Mouse (Mus musculus): ENCODE results near the gene Hist1h4f. TPM values are rescaled to one million over a fixed set of nuclear protein-coding genes. Genes with fewer than 3 reads are reported as not detected.
"Not testable (repeated sequence)": the region's sequence is repeated elsewhere in the genome, so short reads cannot be mapped to it uniquely, and the experiment has no call there.

The Hist1h4f gene
- polyA plus RNA-seq, 1 experiment from 2014 or later: not detected

DNA sequence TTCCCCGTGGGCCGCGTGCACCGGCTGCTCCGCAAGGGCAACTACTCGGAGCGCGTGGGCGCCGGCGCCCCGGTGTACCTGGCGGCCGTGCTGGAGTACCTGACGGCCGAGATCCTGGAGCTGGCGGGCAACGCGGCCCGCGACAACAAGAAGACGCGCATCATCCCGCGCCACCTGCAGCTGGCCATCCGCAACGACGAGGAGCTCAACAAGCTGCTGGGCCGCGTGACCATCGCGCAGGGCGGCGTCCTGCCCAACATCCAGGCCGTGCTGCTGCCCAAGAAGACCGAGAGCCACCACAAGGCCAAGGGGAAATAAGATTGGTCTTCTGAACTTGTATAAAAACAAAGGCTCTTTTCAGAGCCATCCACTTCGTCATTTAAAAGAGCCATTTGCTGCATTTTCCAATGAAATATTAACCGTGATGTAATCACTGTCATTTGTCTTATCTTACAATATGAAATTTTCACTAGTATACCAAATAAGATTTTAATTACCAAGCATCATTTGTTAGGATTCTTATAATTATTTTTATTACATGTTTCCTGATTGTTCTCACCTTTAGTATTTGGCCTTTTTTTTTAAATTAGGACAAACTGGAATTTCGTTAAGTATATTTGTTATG is 23.2 kb upstream of the Hist1h4f start:
- not testable (repeated sequence) for H3K27me3 ChIP-seq; H3K36me3 ChIP-seq; H3K9ac ChIP-seq; ATAC-seq (ENCODE audit: low FRiP score, low read depth); H3K9me3 ChIP-seq
- WGBS: under 1% methylated on average over 7 of the region's 39 CpGs
- H3K27ac ChIP-seq (replicated peaks): peak overlapping the region; percentile 87
- peak overlapping the region; percentile 58 for H3K4me2 ChIP-seq
- peak overlapping the region; percentile 43 for H3K4me3 ChIP-seq
- peaks cover 39% of the 10 kb centered on the region for H3K4me1 ChIP-seq (replicated peaks)

DNA sequence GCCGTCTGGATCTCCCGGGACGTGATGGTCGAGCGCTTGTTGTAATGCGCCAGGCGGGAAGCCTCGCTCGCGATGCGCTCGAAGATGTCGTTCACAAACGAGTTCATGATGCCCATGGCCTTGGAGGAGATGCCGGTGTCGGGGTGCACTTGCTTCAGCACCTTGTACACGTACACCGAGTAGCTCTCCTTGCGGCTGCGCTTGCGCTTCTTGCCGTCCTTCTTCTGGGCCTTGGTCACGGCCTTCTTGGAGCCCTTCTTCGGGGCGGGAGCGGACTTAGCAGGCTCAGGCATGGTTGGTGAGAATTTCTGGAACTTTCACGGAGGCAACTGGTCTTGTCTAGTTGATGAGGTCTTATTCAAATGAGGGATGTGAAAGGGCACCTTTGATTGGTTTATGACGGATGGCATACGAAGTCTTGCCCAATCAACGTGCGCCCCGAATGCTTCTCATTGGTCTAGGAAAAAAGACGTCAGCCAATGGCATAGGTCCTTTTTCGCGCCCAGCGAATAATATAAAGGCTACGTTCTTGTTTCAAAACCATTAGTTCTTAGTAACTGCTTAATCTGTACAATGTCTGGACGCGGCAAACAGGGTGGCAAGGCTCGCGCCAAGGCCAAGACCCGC is 22.6 kb upstream of the Hist1h4f start, which contains the start of the genes Hist1h2bf and Hist1h2ad:
Gene Hist1h2bf, minus strand, starts transcription at position 299 of the 627 bp plus-strand sequence.
Gene Hist1h2ad, plus strand, starts transcription at position 484 of the 627 bp plus-strand sequence.
- Histone ChIP-seq H3K4me3 (peak within 1 kb of the TSS; percentile 43), H3K4me1 (replicated peaks) (peaks cover 41% of the 10 kb centered on the region), H3K9ac (peak within 1 kb of the TSS; percentile 29; the same call in 1 of the 2 replicates), H3K4me2 (peak within 1 kb of the TSS; percentile 58), H3K27ac (replicated peaks) (peak within 1 kb of the TSS; percentile 87)
- peak; percentile 93 for ATAC-seq (ENCODE audit: low FRiP score, low read depth)
- not testable (repeated sequence) for H3K27me3 ChIP-seq, H3K36me3 ChIP-seq, H3K9me3 ChIP-seq
- under 1% methylated on average over 42 of the region's 42 CpGs for WGBS

DNA sequence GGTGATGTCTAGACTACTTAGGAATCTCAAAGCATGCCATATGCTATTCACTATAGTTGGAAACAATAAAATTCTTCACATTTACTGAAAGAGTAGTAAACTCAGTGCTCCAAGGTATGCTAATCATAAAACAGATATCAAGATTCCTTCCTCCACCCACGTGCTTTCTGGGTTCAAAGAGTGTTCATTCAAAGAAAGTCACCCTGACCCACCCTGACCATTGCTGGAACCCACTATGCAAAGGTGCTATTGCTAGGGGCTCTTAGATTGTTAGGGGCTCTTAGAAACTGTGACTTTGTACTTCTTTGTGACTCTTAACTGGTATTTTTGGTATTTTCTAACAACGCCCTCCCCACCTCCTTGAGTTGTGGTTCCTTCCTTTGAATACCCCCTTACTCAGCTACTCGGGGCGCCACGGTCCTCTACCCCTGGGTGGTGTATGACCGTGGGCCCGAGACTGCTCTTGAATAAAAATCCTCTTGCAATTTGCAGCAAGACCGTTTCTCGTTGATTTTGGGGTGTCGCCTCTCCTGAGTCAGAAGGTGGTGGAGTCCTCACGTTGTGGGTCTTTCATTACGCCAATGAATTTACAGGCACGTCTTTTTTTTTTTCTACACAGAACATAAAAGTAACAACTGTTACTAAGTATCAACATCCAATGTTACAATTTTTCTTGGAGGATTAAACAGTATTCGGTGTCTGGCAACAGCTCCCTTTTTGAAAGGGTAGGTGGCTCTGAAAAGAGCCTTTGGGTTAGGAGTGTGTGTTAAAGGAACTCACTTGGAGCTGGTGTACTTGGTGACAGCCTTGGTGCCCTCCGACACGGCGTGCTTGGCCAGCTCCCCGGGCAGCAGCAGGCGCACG is 21.8 kb upstream of the Hist1h4f start:
- not testable (repeated sequence) for H3K27me3 ChIP-seq; ATAC-seq (ENCODE audit: low FRiP score, low read depth); H3K9me3 ChIP-seq; H3K36me3 ChIP-seq
- Histone ChIP-seq H3K4me3 (peak overlapping the region; percentile 38), H3K4me2 (peak overlapping the region; percentile 58), H3K27ac (replicated peaks) (peak overlapping the region; percentile 87), H3K4me1 (replicated peaks) (peaks cover 41% of the 10 kb centered on the region), H3K9ac (peak overlapping the region; percentile 29; the same call in 1 of the 2 replicates)
- 8% methylated on average over 20 of the region's 20 CpGs for WGBS

DNA sequence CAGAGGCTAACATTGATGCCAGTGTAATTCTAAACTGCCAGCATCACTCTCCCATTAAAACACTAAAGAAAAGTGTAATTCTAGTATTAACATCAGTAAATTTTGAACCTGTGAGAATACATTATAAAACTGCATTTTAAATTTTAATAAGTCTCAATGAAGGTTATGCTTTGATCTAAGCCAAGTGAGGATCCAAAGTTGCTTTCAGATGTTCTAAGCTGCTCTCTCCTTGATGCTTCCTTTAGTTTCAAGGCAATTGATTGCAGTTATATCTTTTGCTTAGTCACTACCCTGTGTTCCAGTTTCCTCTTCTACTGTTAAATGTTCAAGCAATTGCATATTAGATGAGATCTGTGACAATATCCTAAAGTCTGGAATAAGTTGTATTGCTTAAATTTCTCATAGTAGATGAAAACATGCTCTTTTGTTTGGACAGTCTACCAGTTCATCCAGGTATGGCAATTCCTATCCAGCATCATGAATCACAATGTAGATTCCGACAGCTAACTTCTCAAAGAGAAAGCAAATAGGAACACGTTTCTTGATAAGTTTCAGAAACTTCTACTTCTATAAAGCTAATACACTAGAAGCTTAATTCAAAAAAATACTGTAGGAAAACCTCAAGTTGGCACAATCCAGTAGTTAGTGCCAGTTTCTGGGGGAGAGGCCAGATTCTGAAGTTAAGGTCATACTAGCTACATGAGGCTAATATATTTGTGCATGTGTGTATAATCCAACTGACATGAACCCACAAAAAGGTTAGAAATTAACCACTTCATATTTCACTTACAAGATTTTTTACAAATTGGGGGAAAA is 21.0 kb upstream of the Hist1h4f start:
- Histone ChIP-seq H3K27ac (replicated peaks) (peak overlapping the region; percentile 96), H3K9ac (peak overlapping the region; percentile 50), H3K4me1 (replicated peaks) (peaks cover 41% of the 10 kb centered on the region), H3K4me2 (peak overlapping the region; percentile 58), H3K27me3 (no peaks in the 10 kb centered on the region), H3K9me3 (no peaks in the 10 kb centered on the region), H3K36me3 (no peaks in the 10 kb centered on the region), H3K4me3 (peak overlapping the region; percentile 44)
- no peak for ATAC-seq (ENCODE audit: low FRiP score, low read depth)
- WGBS: 43% methylated on average over 2 of the region's 2 CpGs

DNA sequence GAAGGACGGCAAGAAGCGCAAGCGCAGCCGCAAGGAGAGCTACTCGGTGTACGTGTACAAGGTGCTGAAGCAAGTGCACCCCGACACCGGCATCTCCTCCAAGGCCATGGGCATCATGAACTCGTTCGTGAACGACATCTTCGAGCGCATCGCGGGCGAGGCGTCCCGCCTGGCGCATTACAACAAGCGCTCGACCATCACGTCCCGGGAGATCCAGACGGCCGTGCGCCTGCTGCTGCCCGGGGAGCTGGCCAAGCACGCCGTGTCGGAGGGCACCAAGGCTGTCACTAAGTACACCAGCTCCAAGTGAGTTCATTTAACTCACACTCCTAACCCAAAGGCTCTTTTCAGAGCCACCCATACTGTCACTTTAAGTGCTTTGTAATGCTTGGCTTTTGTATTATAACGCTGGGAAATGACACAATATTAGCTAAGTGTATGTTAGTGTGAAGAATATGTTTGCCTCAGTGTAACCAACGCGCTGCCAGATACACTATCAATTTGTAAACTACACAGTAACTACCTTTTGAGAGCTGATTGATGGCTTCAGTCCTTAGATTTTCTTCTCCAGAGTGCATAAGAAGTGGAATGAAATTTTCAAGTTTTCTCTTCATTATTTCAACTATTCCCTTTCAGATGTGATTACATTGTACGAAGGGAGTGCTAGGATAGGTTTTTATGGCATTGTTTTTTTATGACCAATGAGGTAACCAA is 20.2 kb upstream of the Hist1h4f start:
- Histone ChIP-seq H3K4me1 (replicated peaks) (peaks cover 38% of the 10 kb centered on the region), H3K9ac (peak overlapping the region; percentile 50), H3K27ac (replicated peaks) (peak overlapping the region; percentile 96), H3K4me2 (peak overlapping the region; percentile 58), H3K4me3 (peak overlapping the region; percentile 44)
- not testable (repeated sequence) for H3K9me3 ChIP-seq; H3K36me3 ChIP-seq; ATAC-seq (ENCODE audit: low FRiP score, low read depth); H3K27me3 ChIP-seq
- WGBS: under 1% methylated on average over 18 of the region's 34 CpGs

DNA sequence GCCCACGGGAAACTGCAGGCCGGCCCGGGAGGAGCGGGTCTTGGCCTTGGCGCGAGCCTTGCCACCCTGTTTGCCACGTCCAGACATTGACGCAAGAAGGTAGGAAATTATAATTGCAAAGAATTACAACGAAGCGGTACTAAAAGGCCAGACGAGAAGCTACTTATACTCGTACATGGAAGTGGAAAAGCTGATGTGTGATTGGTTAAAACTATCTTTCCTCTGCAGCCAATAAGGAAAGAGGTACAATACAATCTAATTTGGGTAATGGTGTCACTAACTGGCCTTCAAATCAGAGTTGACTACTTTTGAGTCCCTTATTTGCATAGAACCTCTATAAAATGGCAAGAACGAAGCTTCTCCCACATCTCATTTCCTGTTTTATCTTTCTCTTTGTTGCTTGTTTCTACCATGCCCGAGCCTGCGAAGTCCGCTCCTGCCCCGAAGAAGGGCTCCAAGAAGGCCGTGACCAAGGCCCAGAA is 19.6 kb upstream of the Hist1h4f start, which contains the start of the genes Hist1h2ae and Hist1h2bg:
Gene Hist1h2ae, minus strand, starts transcription at position 199 of the 482 bp plus-strand sequence.
Gene Hist1h2bg, plus strand, starts transcription at position 375 of the 482 bp plus-strand sequence.
- peak; percentile 96 for ATAC-seq (ENCODE audit: low FRiP score, low read depth)
- H3K9ac ChIP-seq: peak within 1 kb of the TSS; percentile 50
- H3K27me3 ChIP-seq: no peaks in the 10 kb centered on the region
- H3K36me3 ChIP-seq: no peaks in the 10 kb centered on the region
- H3K9me3 ChIP-seq: no peaks in the 10 kb centered on the region
- peak within 1 kb of the TSS; percentile 44 for H3K4me3 ChIP-seq
- H3K4me1 ChIP-seq (replicated peaks): peaks cover 32% of the 10 kb centered on the region
- peak within 1 kb of the TSS; percentile 96 for H3K27ac ChIP-seq (replicated peaks)
- 0% methylated on average over 18 of the region's 18 CpGs for WGBS
- H3K4me2 ChIP-seq: peak within 1 kb of the TSS; percentile 58

DNA sequence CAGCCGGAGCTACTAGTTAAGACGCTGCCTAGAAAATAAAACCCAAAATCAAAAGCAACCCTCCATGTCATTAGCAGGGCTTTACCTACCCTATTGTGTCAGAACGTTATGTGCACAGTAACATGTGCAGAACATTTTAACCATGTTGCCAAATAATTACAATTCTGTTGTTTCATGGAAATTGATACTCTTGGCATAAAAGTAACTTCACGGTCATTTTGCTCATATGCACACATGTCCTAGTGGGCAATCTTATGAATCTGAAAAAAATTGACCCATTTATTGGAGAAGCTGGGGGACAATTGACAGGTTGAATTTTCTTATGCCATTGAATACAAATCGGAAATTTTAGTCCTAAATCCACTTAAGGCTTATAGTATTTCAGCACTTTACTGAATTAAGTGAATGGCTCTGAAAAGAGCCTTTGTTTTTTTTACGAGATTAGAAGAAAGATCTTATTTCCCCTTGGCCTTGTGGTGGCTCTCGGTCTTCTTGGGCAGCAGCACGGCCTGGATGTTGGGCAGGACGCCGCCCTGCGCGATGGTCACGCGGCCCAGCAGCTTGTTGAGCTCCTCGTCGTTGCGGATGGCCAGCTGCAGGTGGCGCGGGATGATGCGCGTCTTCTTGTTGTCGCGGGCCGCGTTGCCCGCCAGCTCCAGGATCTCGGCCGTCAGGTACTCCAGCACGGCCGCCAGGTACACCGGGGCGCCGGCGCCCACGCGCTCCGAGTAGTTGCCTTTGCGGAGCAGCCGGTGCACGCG is 19.0 kb upstream of the Hist1h4f start:
- ATAC-seq (ENCODE audit: low FRiP score, low read depth): not testable (repeated sequence)
- 1% methylated on average over 28 of the region's 41 CpGs for WGBS

DNA sequence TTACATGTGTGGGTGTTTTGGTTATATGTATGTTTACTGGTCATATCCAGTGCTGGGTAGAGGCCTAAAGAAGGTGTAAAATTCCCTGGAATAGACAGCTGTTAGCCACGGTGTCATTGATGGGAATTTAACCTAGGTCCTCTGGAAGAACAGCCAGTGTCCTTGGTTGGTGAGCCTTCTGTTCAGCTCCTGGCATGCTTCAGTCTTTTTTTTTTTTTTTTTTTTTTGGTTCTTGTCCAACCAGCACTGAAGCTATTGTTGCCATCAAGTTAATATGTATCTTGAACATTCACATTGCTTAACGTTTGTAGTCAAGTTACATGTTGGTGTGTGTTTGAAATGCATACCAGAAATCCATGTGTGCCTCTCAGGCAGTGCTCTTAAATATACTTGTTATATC is 13.0 kb upstream of the Hist1h4f start:
- H3K4me1 ChIP-seq (replicated peaks): peaks cover 8% of the 10 kb centered on the region
- no peak overlapping the region for H3K27ac ChIP-seq (replicated peaks)
- H3K9ac ChIP-seq: no peak overlapping the region
- WGBS: 84% methylated on average over 2 of the region's 2 CpGs
- no peak overlapping the region for H3K4me3 ChIP-seq
- no peak overlapping the region for H3K4me2 ChIP-seq
- no peak for ATAC-seq (ENCODE audit: low FRiP score, low read depth)
- H3K27me3 ChIP-seq: no peaks in the 10 kb centered on the region
- no peaks in the 10 kb centered on the region for H3K9me3 ChIP-seq
- H3K36me3 ChIP-seq: no peaks in the 10 kb centered on the region

More for the DNA sequence above, 19.0 kb upstream of the Hist1h4f start:
- Histone ChIP-seq H3K4me1 (replicated peaks) (peaks cover 30% of the 10 kb centered on the region), H3K27ac (replicated peaks) (peak overlapping the region; percentile 96), H3K9ac (peak overlapping the region; percentile 49), H3K4me3 (peak overlapping the region; percentile 44), H3K4me2 (peak overlapping the region; percentile 58)
- H3K27me3 ChIP-seq, H3K9me3 ChIP-seq, H3K36me3 ChIP-seq: not testable (repeated sequence)

DNA sequence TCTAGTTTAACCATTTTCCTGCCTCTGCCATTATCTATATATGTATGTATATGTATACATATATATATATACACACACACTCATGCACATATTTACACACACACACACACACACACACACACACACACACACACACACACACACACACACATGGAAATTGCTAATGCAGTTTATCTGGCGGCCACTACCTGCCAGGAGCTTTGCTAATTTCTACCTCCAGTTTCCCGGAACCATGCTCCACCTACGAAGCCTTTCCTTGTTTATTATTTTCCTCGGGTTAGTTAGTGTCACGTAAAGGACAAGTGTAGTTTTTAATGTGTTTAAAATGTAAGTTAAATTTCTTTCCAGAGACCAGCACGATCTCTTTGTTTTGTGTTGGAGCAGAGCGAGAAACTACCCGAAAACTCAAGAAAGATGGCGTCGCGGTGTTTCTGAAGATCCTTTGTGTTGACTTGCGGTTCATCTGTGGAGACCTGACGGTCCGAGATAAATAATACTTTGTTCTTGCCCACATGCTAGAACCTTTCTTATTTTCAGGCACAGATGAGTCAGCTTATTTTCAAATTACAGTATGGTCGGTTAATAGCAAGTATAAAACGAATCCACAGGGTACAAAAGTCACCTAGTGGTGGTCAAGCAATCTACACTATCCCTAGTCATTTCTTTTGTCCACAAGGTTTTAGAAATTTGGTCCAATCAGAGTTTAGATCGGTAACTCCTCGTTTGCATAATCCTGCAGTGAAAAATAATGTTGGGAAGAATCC is 11.4 kb upstream of the Hist1h4f start:
- Histone ChIP-seq H3K9me3 (no peaks in the 10 kb centered on the region), H3K4me1 (replicated peaks) (peaks cover 7% of the 10 kb centered on the region), H3K9ac (peak overlapping the region; percentile 58), H3K27me3 (no peaks in the 10 kb centered on the region), H3K27ac (replicated peaks) (peak overlapping the region; percentile 97), H3K4me2 (peak overlapping the region; percentile 78), H3K4me3 (peak overlapping the region; percentile 49), H3K36me3 (no peaks in the 10 kb centered on the region)
- ATAC-seq (ENCODE audit: low FRiP score, low read depth): peak; percentile 68
- 3% methylated on average over 18 of the region's 18 CpGs for WGBS
